Mouse (Mus musculus): ENCODE measurements at regions not wholly inside any gene's neighbourhood (a gene's known extent, or its start where the extent isn't known, plus 50 kb on each side); places are given as distances from the start of the nearest gene placed in this dataset.

DNA sequence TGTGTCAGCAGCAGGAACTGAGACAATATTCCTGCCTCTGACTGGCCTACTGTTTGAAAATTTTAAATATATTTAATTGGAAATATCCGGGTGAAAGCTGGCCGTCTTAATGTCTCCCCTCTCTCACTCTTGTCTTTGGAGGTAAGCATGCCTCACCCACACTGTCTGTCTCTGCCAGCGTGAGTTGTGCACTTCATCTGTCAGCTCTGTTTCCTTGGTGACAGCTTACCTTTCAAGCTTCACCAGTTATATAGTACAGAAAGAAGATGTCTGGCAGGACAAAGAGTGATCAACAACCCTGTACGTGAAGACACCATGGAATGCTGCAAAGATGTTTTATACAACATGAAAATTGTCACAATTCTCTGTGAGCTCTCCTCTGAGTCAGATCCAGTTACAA lies 155.3 kb downstream of the Ibtk start:
- Histone ChIP-seq H3K9me3 (ENCODE audit: control insufficient read depth, low read length) (no peaks in the 10 kb centered on the region), H3K4me2 (ENCODE audit: low read depth, low read length) (no peak overlapping the region), H3K27me3 (ENCODE audit: control insufficient read depth, insufficient read depth, low read depth, low read length) (no peaks in the 10 kb centered on the region), H3K27ac (ENCODE audit: low read length) (no peak overlapping the region), H3K4me1 (replicated peaks; ENCODE audit: control insufficient read depth, insufficient read depth, low read length) (no peaks in the 10 kb centered on the region), H3K9ac (ENCODE audit: low read length) (no peak overlapping the region), H3K4me3 (ENCODE audit: low read length) (no peak overlapping the region), H3K36me3 (ENCODE audit: control insufficient read depth, insufficient read depth, low read length) (no peaks in the 10 kb centered on the region)
- 67% methylated on average over 4 of the region's 4 CpGs for WGBS
- no peak for ATAC-seq (ENCODE audit: low read depth)

DNA sequence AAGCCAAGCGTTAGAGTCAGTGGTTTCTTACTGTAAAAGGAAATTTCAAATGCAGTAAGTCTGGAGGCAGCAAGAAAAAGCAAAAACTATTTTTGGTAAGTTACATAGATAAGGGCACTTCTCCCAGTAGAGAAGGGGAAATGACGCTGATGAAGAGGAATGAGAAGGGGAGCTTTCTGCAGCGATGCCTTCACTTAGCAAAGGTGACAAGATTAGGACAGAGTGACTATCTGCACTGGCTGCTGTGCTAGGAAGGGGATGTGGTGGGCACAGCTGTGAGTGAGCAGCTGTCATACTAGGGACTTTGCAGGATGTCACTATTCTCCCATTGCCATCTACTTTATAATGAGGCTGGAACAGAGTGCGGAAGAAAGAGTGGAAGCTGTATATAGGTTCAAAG lies 156.5 kb downstream of the Ibtk start:
- ATAC-seq (ENCODE audit: low read depth), result no peak
- Histone ChIP-seq H3K4me3 (ENCODE audit: low read length) (no peak overlapping the region), H3K4me1 (replicated peaks; ENCODE audit: control insufficient read depth, insufficient read depth, low read length) (no peaks in the 10 kb centered on the region), H3K4me2 (ENCODE audit: low read depth, low read length) (no peak overlapping the region), H3K27ac (ENCODE audit: low read length) (no peak overlapping the region), H3K27me3 (ENCODE audit: control insufficient read depth, insufficient read depth, low read depth, low read length) (no peaks in the 10 kb centered on the region), H3K9me3 (ENCODE audit: control insufficient read depth, low read length) (no peaks in the 10 kb centered on the region), H3K36me3 (ENCODE audit: control insufficient read depth, insufficient read depth, low read length) (no peaks in the 10 kb centered on the region), H3K9ac (ENCODE audit: low read length) (no peak overlapping the region)
- 53% methylated on average over 4 of the region's 4 CpGs for WGBS

DNA sequence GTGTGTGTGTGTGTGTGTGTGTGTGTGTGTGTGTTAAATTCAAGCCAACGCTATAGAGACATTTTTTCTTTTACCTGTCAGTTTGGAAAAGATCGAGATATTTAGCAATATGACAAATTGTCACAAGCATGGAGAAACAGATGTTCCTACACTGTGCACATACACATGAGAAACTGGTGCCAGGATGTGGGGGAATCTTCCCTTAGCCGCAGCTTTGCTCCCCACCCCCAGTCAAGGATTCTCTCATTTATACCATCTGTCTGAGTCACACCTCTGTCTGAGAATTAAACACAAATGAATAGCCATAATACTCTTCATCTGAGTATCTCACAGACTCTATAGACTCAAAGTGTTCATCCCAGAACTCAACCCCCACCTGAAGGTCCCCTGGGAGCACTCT lies 159.9 kb downstream of the Ibtk start:
- no peaks in the 10 kb centered on the region for H3K27me3 ChIP-seq (ENCODE audit: control insufficient read depth, insufficient read depth, low read depth, low read length)
- no peak overlapping the region for H3K4me3 ChIP-seq (ENCODE audit: low read length)
- H3K9ac ChIP-seq (ENCODE audit: low read length), result no peak overlapping the region
- no peaks in the 10 kb centered on the region for H3K4me1 ChIP-seq (replicated peaks; ENCODE audit: control insufficient read depth, insufficient read depth, low read length)
- H3K9me3 ChIP-seq (ENCODE audit: control insufficient read depth, low read length), result peaks cover under 1% of the 10 kb centered on the region; the same call in 1 of the 2 replicates
- H3K4me2 ChIP-seq (ENCODE audit: low read depth, low read length), result no peak overlapping the region
- 78% methylated on average over 3 of the region's 3 CpGs for WGBS
- no peaks in the 10 kb centered on the region for H3K36me3 ChIP-seq (ENCODE audit: control insufficient read depth, insufficient read depth, low read length)
- ATAC-seq (ENCODE audit: low read depth), result no peak
- no peak overlapping the region for H3K27ac ChIP-seq (ENCODE audit: low read length)

DNA sequence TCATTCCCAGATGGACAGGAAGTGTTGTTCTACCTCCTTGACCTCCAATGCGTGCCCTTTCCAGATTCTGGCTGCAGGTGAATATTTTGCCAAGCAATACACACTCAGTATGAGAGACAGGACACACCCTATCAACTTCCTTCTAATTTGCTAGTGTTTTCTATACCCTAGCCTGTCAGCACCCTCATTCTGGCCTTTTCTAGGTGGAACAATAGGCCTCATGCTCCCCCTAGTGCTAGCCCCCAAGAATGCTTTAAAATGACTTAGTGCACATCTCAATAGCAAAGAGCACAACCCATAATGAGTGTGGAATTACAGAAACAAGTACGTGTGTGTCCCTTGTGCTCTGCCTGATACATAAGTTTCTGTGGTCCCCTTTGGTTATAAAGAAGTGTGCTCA lies 161.1 kb downstream of the Ibtk start:
- H3K27ac ChIP-seq (ENCODE audit: low read length), result no peak overlapping the region
- H3K4me2 ChIP-seq (ENCODE audit: low read depth, low read length), result no peak overlapping the region
- no peak overlapping the region for H3K4me3 ChIP-seq (ENCODE audit: low read length)
- H3K27me3 ChIP-seq (ENCODE audit: control insufficient read depth, insufficient read depth, low read depth, low read length), result no peaks in the 10 kb centered on the region
- H3K9me3 ChIP-seq (ENCODE audit: control insufficient read depth, low read length), result peaks cover 5% of the 10 kb centered on the region; the same call in 1 of the 2 replicates
- no peaks in the 10 kb centered on the region for H3K4me1 ChIP-seq (replicated peaks; ENCODE audit: control insufficient read depth, insufficient read depth, low read length)
- ATAC-seq (ENCODE audit: low read depth), result 0 out of 2 replicates have a peak, but pooled peaks have one; percentile 5
- H3K9ac ChIP-seq (ENCODE audit: low read length), result no peak overlapping the region
- 39% methylated on average over 2 of the region's 2 CpGs for WGBS
- no peaks in the 10 kb centered on the region for H3K36me3 ChIP-seq (ENCODE audit: control insufficient read depth, insufficient read depth, low read length)

DNA sequence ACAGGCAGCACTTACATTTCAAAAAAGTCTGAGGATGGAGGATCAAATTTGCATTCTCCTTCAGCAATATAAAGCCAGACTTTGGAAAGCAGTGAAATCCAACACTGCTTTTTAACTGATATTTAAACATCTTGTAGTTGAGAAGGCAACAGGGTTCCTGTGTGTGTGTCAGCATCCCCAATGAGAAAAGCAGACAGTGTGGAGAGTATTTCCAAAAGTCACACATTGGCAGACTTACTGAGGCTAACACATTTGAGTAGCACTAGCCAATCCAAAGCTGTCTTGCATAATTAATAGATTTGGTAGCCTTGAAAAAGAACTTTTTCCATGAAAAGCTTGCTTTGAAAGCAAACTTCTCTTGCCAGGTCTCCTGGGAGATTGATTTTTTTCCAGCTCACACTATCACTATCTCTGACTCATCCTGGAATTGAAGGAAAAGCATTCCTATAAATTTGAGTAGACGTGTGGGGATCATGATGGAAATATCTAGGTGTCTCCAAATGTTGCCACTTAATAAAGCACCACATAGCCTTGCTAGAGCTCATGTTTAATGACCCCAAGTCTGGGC lies 168.0 kb downstream of the Ibtk start:
- no peaks in the 10 kb centered on the region for H3K4me1 ChIP-seq (replicated peaks; ENCODE audit: control insufficient read depth, insufficient read depth, low read length)
- no peak overlapping the region for H3K4me2 ChIP-seq (ENCODE audit: low read depth, low read length)
- H3K27me3 ChIP-seq (ENCODE audit: control insufficient read depth, insufficient read depth, low read depth, low read length), result peaks cover 2% of the 10 kb centered on the region
- H3K9ac ChIP-seq (ENCODE audit: low read length), result no peak overlapping the region
- WGBS, result 70% methylated on average over 1 of the region's 1 CpGs
- no peak overlapping the region for H3K27ac ChIP-seq (ENCODE audit: low read length)
- ATAC-seq (ENCODE audit: low read depth), result no peak
- no peak overlapping the region for H3K4me3 ChIP-seq (ENCODE audit: low read length)
- H3K36me3 ChIP-seq (ENCODE audit: control insufficient read depth, insufficient read depth, low read length), result no peaks in the 10 kb centered on the region
- H3K9me3 ChIP-seq (ENCODE audit: control insufficient read depth, low read length), result peaks cover 5% of the 10 kb centered on the region; the same call in 1 of the 2 replicates

DNA sequence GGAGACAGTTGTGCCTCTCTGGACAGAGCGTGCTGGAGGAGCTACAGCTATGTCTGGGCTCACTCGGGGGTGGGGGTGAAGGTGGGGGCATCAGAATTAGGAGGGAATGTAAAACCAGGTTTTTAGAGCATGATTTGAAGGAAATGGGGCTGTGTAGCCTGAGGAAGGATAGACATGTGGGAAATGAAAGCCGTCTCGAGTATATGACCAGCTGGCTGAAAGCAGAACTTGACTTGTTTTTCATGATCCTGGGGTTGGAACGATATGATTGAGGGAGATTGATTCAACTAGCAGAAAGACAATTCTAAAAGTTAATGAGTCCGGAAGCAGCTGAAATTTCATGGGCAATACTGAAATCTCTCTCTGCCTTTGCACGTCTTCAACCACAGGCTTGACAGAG lies 171.3 kb downstream of the Ibtk start:
- Histone ChIP-seq H3K27me3 (ENCODE audit: control insufficient read depth, insufficient read depth, low read depth, low read length) (peaks cover 4% of the 10 kb centered on the region), H3K27ac (ENCODE audit: low read length) (no peak overlapping the region), H3K36me3 (ENCODE audit: control insufficient read depth, insufficient read depth, low read length) (no peaks in the 10 kb centered on the region), H3K9me3 (ENCODE audit: control insufficient read depth, low read length) (no peaks in the 10 kb centered on the region), H3K4me2 (ENCODE audit: low read depth, low read length) (no peak overlapping the region), H3K4me3 (ENCODE audit: low read length) (no peak overlapping the region), H3K4me1 (replicated peaks; ENCODE audit: control insufficient read depth, insufficient read depth, low read length) (no peaks in the 10 kb centered on the region), H3K9ac (ENCODE audit: low read length) (no peak overlapping the region)
- 80% methylated on average over 7 of the region's 7 CpGs for WGBS
- ATAC-seq (ENCODE audit: low read depth), result no peak

DNA sequence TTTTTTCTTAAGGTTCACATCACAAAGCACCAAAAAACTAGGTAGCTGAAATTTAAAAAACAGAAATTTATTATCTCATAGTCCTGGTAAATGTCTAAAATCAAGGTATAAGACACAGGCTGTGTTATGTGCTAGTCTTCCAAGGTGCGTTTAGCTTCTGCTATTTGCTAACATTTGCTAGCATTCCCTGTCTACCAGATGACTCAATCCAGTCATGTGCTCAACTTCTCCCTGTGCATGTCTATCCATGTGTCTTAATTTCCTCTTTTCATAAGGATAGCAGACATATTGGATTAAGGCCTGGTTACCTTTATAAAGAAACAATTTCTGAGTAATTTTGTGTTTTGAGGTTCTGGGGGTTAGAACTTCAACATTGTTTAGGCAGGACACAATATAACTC lies 171.8 kb downstream of the Ibtk start:
- H3K36me3 ChIP-seq (ENCODE audit: control insufficient read depth, insufficient read depth, low read length), result no peaks in the 10 kb centered on the region
- no peaks in the 10 kb centered on the region for H3K4me1 ChIP-seq (replicated peaks; ENCODE audit: control insufficient read depth, insufficient read depth, low read length)
- 93% methylated on average over 1 of the region's 1 CpGs for WGBS
- no peak overlapping the region for H3K4me2 ChIP-seq (ENCODE audit: low read depth, low read length)
- peaks cover 4% of the 10 kb centered on the region for H3K27me3 ChIP-seq (ENCODE audit: control insufficient read depth, insufficient read depth, low read depth, low read length)
- H3K4me3 ChIP-seq (ENCODE audit: low read length), result no peak overlapping the region
- no peak for ATAC-seq (ENCODE audit: low read depth)
- H3K27ac ChIP-seq (ENCODE audit: low read length), result no peak overlapping the region
- no peaks in the 10 kb centered on the region for H3K9me3 ChIP-seq (ENCODE audit: control insufficient read depth, low read length)
- no peak overlapping the region for H3K9ac ChIP-seq (ENCODE audit: low read length)

DNA sequence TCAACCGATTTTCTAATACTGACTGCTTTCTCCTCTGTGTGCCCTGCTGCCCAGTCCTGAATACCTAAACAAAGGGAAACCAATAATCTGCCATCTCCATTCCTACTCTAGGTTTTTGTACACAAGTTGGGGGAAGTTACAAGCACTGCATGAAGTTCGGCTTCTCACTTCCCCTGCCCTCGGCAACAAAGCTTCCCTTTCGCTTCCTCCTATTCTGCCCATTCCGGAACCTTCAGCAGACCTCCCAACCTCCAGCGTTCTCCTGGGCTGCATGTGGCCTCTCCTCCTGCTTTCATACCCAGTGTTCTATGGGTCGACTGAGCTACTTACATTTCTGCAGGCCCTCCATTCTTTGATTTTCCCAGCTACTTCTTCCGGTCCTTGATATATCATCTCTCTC lies 180.3 kb downstream of the Ibtk start:
- 71% methylated on average over 8 of the region's 8 CpGs for WGBS
- Histone ChIP-seq H3K4me1 (replicated peaks; ENCODE audit: control insufficient read depth, insufficient read depth, low read length) (no peaks in the 10 kb centered on the region), H3K27me3 (ENCODE audit: control insufficient read depth, insufficient read depth, low read depth, low read length) (peaks cover 7% of the 10 kb centered on the region; the same call in 1 of the 2 replicates), H3K36me3 (ENCODE audit: control insufficient read depth, insufficient read depth, low read length) (no peaks in the 10 kb centered on the region), H3K4me2 (ENCODE audit: low read depth, low read length) (no peak overlapping the region), H3K27ac (ENCODE audit: low read length) (no peak overlapping the region), H3K9ac (ENCODE audit: low read length) (no peak overlapping the region), H3K4me3 (ENCODE audit: low read length) (no peak overlapping the region), H3K9me3 (ENCODE audit: control insufficient read depth, low read length) (no peaks in the 10 kb centered on the region)
- ATAC-seq (ENCODE audit: low read depth), result no peak

DNA sequence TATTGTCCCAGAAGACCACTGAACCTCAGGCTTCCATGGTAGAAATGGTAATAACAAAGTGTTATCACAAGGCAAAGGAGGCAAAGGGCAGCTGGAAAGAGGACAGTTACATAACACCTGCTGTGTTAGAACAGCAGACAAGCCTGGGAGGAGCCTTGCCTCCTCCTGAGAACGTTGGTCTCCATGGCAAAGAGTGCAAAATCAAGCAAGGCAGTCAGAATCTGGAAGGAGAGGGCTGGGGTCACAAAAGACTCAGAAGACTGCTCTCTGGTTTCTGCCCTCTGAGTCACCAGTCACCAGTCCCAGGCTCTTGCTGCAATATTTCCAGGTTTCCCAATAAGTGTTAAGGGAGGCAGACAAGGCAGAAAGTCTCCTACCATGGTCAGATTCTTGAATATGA lies 197.3 kb downstream of the Ibtk start:
- no peaks in the 10 kb centered on the region for H3K27me3 ChIP-seq (ENCODE audit: control insufficient read depth, insufficient read depth, low read depth, low read length)
- no peak overlapping the region for H3K27ac ChIP-seq (ENCODE audit: low read length)
- H3K4me1 ChIP-seq (replicated peaks; ENCODE audit: control insufficient read depth, insufficient read depth, low read length), result no peaks in the 10 kb centered on the region
- no peaks in the 10 kb centered on the region for H3K36me3 ChIP-seq (ENCODE audit: control insufficient read depth, insufficient read depth, low read length)
- no peak overlapping the region for H3K4me3 ChIP-seq (ENCODE audit: low read length)
- no peak overlapping the region for H3K9ac ChIP-seq (ENCODE audit: low read length)
- no peaks in the 10 kb centered on the region for H3K9me3 ChIP-seq (ENCODE audit: control insufficient read depth, low read length)
- H3K4me2 ChIP-seq (ENCODE audit: low read depth, low read length), result no peak overlapping the region
- 12% methylated on average over 1 of the region's 1 CpGs for WGBS
- ATAC-seq (ENCODE audit: low read depth), result no peak

DNA sequence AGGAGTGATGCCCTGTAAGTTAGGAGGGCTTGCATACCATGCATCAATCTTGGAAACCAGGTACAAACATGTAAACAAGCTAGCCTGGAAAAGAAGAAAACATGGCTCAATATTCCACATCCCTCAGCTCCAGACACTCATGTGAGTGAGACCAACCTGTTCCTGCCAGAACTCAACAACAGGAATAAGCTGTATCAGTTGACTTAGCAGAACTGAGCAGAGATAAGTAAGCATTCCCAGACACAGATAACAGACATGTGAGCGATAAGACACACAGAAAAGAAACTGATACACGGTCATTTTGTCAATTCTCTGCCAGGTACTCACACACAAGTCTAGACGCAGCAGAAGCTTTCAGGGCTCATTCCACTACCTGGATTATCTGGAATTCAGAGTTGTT lies 198.7 kb downstream of the Ibtk start:
- ATAC-seq (ENCODE audit: low read depth), result no peak
- no peaks in the 10 kb centered on the region for H3K27me3 ChIP-seq (ENCODE audit: control insufficient read depth, insufficient read depth, low read depth, low read length)

More for the DNA sequence above, 198.7 kb downstream of the Ibtk start:
- H3K4me2 ChIP-seq (ENCODE audit: low read depth, low read length), result no peak overlapping the region
- no peak overlapping the region for H3K4me3 ChIP-seq (ENCODE audit: low read length)
- H3K4me1 ChIP-seq (replicated peaks; ENCODE audit: control insufficient read depth, insufficient read depth, low read length), result no peaks in the 10 kb centered on the region
- H3K9me3 ChIP-seq (ENCODE audit: control insufficient read depth, low read length), result no peaks in the 10 kb centered on the region
- H3K27ac ChIP-seq (ENCODE audit: low read length), result no peak overlapping the region
- H3K36me3 ChIP-seq (ENCODE audit: control insufficient read depth, insufficient read depth, low read length), result no peaks in the 10 kb centered on the region
- no peak overlapping the region for H3K9ac ChIP-seq (ENCODE audit: low read length)
- 52% methylated on average over 3 of the region's 3 CpGs for WGBS
